Mouse (Mus musculus): ENCODE results near the gene Drc3.

Gene Drc3

DNA sequence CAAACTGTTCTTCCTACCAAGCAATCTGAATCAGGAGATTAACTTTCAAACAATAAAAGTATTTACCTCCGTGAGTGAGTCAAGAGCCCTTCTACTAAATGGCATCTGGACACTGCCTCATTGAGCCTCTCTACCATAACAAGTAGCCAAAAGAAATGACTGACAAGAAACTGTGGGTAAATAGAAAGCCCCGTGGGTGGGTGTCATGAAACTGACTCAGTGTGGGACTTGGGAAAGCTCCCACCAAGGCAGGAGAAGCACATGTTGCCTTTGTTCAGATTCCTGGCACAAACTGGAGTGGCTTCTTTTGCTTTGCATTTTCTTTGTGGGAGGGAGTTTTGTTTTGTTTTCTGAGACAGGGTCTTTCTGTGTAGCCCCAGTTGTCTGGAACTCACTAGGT, 17.4 kb upstream of the Drc3 start:
- no peak for DNase-seq (ENCODE audit: low spot score)

GRCm38 (mm10) chr11:60338291-60338690, 14.8 kb upstream of the Drc3 start:
- peak; percentile 44 for DNase-seq (ENCODE audit: low spot score)

GRCm38 (mm10) chr11:60339361-60339760, 13.8 kb upstream of the Drc3 start:
- DNase-seq (ENCODE audit: low spot score): no peak

DNA sequence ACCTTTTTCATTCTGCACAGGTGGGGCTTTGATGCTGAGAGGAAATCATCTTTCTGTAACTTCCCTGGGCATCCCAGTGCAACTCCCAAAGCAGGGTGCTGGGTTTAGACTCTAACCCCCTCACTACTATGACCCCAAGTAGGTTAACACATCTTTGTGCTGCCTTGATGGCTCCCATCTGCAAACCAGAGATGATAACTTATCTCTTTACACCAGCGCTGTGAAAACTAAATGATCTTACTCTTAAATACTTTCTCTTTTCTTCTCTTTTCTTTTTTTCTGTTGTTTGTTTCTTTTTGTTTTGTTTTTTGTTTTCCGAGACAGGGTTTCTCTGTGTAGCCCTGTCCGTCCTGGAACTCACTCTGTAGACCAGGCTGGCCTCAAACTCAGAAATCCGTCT, 7.3 kb upstream of the Drc3 start:
- DNase-seq (ENCODE audit: low spot score): no peak

DNA sequence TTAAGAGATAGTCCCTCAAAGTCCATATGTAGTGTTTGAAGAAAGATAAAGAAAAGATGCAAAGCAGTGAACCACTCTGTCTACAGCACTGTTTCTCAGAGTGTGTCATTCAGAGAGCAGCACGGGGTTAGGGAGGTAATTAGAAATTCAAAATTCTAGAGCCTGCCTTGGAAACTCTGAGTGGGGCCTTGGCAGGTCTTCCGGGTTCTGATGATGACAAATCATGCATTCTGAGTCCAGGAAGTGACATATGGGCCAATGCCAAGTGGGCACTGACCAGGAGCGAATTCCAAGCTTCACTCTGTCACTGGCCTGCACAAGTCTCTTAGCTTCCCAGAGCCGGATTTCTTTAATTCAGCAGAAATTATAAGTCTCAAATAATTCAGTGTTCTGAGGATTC, 6.6 kb upstream of the Drc3 start:
- peak; percentile 24 for DNase-seq (ENCODE audit: low spot score)

- no peak for DNase-seq (ENCODE audit: low spot score)
These were observed 1.7 kb upstream of the Drc3 start for GRCm38 (mm10) chr11:60351388-60351787.

DNA sequence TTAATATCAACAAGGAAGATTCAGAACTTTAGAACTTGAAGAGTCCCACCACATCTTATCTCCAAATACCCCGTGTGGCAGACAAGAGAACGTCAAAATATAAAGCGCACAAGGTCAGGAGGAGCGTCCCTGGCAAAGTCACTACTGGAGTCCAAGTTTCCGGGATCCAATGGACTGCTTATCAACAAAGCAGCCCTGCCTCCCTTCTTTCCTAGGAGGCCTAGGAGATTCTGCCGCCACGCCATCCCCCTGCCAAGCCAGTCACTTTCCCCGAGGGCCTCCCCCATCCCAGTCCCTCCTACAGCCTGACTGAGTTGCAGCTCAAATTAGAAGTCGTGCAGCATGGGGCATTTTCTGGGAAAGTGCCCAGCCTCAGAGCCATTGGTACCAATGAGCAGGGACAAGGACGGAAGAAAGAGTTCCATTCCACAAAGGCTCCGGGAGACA, 1.2 kb upstream of the Drc3 start:
- DNase-seq (ENCODE audit: low spot score): peak; percentile 49

GRCm38 (mm10) chr11:60355952-60356351, 2.8 kb downstream of the Drc3 start:
- DNase-seq (ENCODE audit: low spot score): no peak

DNA sequence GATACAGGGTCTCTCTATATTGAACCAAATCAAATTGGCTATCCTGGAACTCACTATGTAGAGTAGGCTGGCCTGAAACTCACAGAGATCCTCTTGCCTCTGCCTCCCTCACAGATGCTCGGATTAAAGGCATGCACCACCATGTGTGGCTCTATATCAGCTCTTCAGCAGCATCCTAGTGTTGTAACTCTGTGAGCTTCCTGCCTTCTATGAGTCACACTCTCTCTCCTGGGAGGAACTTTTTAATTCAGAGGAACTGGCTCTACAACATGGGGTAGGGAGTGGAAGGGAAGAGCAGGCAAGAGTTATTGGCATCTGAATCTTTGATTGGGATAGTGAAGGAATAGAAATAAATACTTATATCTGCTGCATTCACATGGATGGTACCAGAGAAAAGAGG, 4.0 kb downstream of the Drc3 start:
- DNase-seq (ENCODE audit: low spot score): no peak

DNA sequence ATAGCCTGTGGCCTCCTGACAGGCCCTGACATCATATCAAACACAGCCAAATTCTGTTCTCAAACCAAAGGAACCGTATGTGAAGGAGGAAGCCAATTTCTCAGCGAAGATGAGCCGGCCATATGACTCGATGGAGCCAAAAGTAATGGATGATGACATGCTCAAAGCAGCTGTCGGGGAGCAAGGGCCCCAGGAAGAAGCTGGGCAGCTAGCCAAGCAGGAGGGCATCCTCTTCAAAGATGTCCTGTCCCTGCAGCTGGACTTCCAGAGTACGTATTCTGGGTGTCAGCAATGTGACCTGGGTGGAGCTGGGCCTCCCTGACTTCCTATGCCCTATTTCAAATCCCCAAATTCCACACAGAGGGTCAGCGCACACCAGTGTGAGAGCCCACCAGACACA, 5.4 kb downstream of the Drc3 start:
- DNase-seq (ENCODE audit: low spot score): no peak

- DNase-seq (ENCODE audit: low spot score): no peak
These were observed 6.0 kb downstream of the Drc3 start for GRCm38 (mm10) chr11:60359138-60359537.

- no peak for DNase-seq (ENCODE audit: low spot score)
These were observed 6.8 kb downstream of the Drc3 start for GRCm38 (mm10) chr11:60359936-60360335.

- DNase-seq (ENCODE audit: low spot score): no peak
These were observed 7.6 kb downstream of the Drc3 start for GRCm38 (mm10) chr11:60360631-60361201.

DNA sequence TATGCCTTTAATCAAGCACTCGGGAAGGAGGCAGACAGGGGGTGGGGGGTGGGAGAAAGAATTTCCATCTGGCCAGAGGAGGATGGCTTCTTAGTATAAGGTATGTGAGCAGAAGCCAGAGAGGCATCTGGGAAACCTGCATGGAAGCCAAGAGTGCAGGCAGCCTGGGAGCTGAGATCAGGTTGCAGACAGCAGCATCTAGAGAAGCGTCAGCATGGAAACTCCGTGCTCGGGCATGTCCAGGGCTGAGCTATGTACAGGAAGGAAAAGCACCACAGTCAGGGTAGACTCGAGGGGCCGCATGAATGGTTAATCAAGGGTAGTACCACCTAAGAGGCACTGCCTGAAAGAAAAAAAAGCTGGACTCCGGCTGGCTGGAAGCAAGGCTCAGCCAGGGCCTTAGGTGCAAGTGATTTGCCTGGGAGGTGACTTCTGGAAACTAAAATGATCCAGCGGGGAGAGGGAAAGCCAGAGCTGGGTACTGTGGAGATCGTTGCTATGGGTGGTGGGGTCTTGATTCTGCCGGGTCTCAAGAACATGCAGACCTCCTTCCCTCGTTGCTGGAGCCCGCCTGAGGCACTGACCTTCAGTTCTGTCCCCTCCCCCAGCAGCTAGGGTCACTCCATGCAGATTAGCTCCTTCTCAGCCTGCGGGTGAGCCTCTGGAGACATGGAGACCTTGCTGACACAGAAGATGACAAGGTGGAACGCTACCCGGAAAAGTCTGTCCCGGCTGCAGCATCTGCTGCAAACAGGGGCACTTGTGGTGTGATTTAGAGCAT, 13.3 kb downstream of the Drc3 start:
- DNase-seq (ENCODE audit: low spot score): peak; percentile 13

DNA sequence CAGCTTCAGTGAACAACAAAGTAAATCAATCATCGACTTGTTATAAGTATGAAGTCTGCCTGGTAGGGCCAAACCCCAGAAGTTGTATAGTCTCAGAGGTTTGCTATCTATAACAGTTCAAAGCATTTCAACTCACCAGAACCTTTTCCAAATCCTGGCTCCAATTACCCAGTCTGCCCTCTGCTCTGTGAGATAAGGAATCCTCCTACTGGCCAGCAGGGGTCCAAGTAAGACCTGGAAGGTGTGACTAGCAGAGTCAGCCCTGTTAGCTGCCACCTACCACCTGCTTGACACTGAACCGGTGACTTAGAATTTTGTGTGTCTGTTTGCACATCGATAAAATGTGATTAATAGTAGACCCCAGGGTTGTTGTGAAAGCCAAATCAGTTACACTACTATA, 14.1 kb downstream of the Drc3 start:
- DNase-seq (ENCODE audit: low spot score): no peak

- no peak for DNase-seq (ENCODE audit: low spot score)
These were observed 15.8 kb downstream of the Drc3 start for GRCm38 (mm10) chr11:60368909-60369308.

DNA sequence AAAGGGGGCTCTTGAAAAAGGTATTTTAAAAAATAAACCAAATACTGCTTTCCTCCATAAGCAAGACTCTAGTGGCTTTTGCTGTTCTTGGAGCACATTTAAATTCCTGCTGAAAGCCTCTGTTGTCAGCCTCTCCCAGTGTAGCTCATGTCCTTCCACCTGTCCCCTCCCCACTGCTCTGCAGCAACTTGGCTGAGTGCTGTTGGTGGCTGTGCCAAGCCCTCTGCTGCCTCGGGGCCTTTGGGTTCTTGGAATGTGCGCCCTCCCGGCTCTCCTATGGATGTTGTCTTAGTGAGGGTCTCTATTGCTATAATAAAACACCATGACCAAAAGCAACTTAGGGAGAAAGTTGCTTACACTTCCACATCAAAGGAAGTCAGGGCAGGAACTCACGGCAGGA, 16.3 kb downstream of the Drc3 start:
- no peak for DNase-seq (ENCODE audit: low spot score)

- DNase-seq (ENCODE audit: low spot score): no peak
These were observed 17.3 kb downstream of the Drc3 start for GRCm38 (mm10) chr11:60370431-60370830.

- no peak for DNase-seq (ENCODE audit: low spot score)
These were observed 21.4 kb downstream of the Drc3 start for GRCm38 (mm10) chr11:60374481-60374880.

GRCm38 (mm10) chr11:60383518-60383917, 30.4 kb downstream of the Drc3 start:
- no peak for DNase-seq (ENCODE audit: low spot score)

DNA sequence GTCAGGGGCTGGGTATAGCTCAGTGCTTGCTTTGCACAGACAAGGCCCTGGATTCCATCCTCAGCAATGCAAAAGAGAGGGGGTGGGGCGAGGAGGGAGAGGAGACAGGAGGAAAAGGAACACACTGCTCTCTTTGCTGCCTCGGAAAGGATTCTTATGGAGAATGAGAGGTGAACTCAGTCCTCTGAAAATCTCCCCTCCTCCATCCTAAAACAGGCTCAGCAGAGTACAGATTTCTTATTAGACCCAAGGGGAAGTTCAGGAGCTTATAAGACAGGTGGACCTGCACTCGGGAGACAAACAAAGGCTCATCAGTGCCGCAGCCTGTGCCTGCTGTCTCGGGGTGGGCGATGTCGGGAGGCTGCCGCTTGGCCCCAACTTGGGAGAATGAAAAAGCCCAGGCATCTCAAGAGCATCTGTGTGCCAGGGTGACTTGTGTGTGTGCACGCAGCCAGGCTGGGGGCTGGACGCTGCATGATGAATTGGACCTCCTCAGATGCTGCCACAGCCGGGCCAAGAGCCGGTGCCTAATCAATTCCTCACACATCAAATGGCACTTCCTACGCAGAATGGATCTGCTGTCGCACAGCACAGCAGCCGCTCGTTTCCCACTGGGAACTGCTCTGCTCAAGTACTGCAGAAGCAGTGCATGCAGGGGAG, 31.8 kb downstream of the Drc3 start:
- no peak for DNase-seq (ENCODE audit: low spot score)

DNA sequence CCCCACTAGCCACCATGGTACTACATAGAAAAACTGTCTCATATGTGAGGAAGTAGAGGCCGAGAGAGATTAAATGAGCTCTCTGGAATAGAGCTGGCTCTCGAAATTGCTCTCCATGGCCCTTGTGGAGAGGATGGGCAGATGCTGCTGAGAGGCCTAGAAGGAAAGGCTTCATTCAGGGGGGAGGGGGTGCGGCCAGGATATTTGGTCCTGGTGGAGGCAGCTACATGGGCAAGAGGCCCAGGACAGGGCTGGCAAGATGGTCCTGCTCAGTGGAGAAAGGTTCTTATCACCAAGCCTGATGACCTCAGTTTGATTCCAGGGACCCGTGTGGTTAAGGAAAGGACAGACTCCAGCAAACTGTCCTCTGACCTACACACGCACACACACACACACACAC, 32.8 kb downstream of the Drc3 start:
- no peak for DNase-seq (ENCODE audit: low spot score)

DNA sequence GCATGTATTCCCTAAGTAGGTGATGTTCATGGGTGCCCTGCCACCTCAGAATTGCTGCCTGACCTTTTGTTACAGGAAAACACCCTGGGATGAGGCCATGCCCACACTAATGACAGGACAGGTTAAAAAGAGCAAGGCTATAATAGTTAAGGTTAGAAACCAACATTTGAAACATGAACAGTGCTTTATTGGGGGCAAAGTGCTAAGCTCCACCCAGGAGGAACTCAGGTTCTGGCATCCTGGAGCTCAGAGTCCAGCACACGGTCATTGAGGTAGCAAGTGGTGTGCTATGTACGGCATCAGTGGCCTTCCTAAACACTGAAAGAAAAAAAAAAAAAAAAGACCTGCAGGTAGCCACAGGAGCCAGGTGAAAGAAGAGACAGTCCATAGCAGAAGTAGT, 34.8 kb downstream of the Drc3 start:
- no peak for DNase-seq (ENCODE audit: low spot score)
